Mouse (Mus musculus): Measurements from ENCODE around the gene Atg4b. TPM values are rescaled to one million over a fixed set of nuclear protein-coding genes. Genes with fewer than 3 reads are reported as not detected.
A peak's percentile ranks its signal among the peaks of the same experiment; 100 is the strongest.
"Not testable (repeated sequence)": the region's sequence is repeated elsewhere in the genome, so short reads cannot be mapped to it uniquely, and the experiment has no call there.

Atg4b gene
- polyA plus RNA-seq, 1 experiment from 2014 or later: 64.9 TPM

DNA sequence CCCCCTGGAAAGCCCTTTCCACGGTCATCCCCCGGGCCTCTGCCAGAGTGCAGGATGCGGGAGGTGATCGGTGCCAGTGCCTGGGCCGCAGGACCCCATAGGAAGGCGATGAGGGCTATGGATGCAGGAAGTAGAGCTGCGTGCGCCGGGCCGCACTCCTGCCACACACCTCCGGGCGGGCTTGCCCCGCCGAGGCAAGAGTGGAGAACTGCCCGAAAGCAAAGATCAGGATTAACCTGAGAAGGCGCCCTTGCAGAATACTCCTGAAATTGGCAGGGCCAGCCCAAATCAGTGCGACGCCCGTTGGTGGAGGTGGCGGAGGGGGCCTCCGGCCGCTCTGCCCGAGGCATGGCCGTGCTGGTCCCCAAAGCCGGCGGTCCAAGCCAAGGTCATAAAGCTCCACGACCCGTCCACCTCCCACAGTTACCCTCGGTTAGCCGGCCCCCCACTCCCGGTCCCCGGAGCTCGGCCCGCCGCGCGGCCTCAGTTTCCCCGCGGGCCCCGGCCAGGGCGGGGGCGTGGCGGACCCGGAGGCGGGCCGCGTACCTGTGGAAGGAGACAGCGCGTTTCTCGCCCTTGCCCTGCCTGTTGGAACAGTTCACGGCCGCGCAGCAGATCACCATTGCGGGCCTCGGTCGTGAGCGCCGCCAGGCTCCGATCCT is 2.7 kb downstream of the Atg4b start:
- peak overlapping the region; percentile 89 for H3K9ac ChIP-seq (ENCODE audit: low read depth, low read length)
- H3K4me3 ChIP-seq (ENCODE audit: low read length): peak overlapping the region; percentile 95
- H3K36me3 ChIP-seq (ENCODE audit: control insufficient read depth, insufficient read depth, low read length): peaks cover 10% of the 10 kb centered on the region; the same call in 1 of the 2 replicates
- no peaks in the 10 kb centered on the region for H3K27me3 ChIP-seq (replicated peaks; ENCODE audit: control insufficient read depth, insufficient read depth, low read length)
- 1% methylated on average over 56 of the region's 59 CpGs for WGBS
- H3K4me1 ChIP-seq (ENCODE audit: control insufficient read depth, insufficient read depth, low read length): peaks cover 22% of the 10 kb centered on the region
- peak; percentile 67 for ATAC-seq
- no peaks in the 10 kb centered on the region for H3K9me3 ChIP-seq (ENCODE audit: control insufficient read depth, low read length)
- peak overlapping the region; percentile 78 for H3K4me2 ChIP-seq (ENCODE audit: low read depth, low read length)
- peak overlapping the region; percentile 85 for H3K27ac ChIP-seq (ENCODE audit: low read length)

GRCm38 (mm10) chr1:93754573-93755290 is 3.4 kb downstream of the Atg4b start, which contains the start of gene Thap4:
Gene Thap4 (minus strand): TSS chr1:93754864.
- H3K36me3 ChIP-seq (ENCODE audit: control insufficient read depth, insufficient read depth, low read length): peaks cover 6% of the 10 kb centered on the region; the same call in 1 of the 2 replicates
- WGBS: under 1% methylated on average over 110 of the region's 121 CpGs

DNA sequence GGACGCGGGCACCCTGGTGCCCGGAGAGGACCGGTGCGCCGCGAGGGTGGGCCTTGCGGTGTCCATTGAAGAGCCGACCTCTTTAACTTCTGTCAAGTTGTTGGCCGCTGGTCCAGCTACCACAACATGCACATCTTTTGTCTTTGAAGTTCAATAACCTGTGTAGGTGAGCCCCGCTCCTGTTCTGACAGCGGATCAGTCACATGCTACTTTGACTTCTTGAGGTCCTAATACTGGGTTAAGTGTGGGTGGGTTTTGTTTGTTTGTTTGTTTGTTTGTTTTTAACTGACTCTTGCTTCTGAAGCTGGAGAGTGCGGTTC is 4.0 kb downstream of the Atg4b start:
- Histone ChIP-seq H3K27ac (ENCODE audit: low read length) (peak overlapping the region; percentile 85), H3K4me2 (ENCODE audit: low read depth, low read length) (peak overlapping the region; percentile 80), H3K4me3 (ENCODE audit: low read length) (peak overlapping the region; percentile 95), H3K9me3 (ENCODE audit: control insufficient read depth, low read length) (no peaks in the 10 kb centered on the region), H3K4me1 (ENCODE audit: control insufficient read depth, insufficient read depth, low read length) (peaks cover 22% of the 10 kb centered on the region), H3K36me3 (ENCODE audit: control insufficient read depth, insufficient read depth, low read length) (peaks cover under 1% of the 10 kb centered on the region; the same call in 1 of the 2 replicates), H3K27me3 (replicated peaks; ENCODE audit: control insufficient read depth, insufficient read depth, low read length) (no peaks in the 10 kb centered on the region), H3K9ac (ENCODE audit: low read depth, low read length) (peak overlapping the region; percentile 89)
- 0% methylated on average over 13 of the region's 13 CpGs for WGBS
- ATAC-seq: no peak

More at GRCm38 (mm10) chr1:93754573-93755290, 3.4 kb downstream of the Atg4b start, which contains the start of gene Thap4:
- Histone ChIP-seq H3K4me3 (ENCODE audit: low read length) (peak within 1 kb of the TSS; percentile 95), H3K4me1 (ENCODE audit: control insufficient read depth, insufficient read depth, low read length) (peaks cover 22% of the 10 kb centered on the region), H3K9me3 (ENCODE audit: control insufficient read depth, low read length) (no peaks in the 10 kb centered on the region), H3K4me2 (ENCODE audit: low read depth, low read length) (peak within 1 kb of the TSS; percentile 80), H3K27ac (ENCODE audit: low read length) (peak within 1 kb of the TSS; percentile 85), H3K9ac (ENCODE audit: low read depth, low read length) (peak within 1 kb of the TSS; percentile 89), H3K27me3 (replicated peaks; ENCODE audit: control insufficient read depth, insufficient read depth, low read length) (no peaks in the 10 kb centered on the region)
- peak; percentile 93 for ATAC-seq

DNA sequence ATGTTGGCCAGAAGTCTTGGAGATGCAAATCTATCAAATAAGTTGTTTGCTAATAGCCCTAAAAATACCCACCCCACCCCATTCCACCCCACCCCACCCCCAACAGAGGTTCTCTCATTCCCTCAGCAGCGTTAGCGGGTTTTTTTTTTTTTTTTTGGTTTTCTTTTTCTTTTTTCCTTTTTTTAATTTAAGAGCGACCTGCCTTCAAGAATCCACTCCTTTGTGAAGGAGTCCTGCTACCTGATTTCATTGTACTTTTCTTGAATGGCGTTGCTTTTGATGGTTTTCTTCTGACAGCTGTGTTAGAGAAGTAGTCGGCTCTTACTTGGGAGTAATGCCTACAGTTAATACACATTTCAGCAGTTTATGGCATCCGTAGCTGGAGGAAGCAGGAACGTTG is 4.3 kb downstream of the Atg4b start:
- Histone ChIP-seq H3K4me1 (ENCODE audit: control insufficient read depth, insufficient read depth, low read length) (peaks cover 22% of the 10 kb centered on the region), H3K36me3 (ENCODE audit: control insufficient read depth, insufficient read depth, low read length) (no peaks in the 10 kb centered on the region), H3K27ac (ENCODE audit: low read length) (no peak overlapping the region), H3K27me3 (replicated peaks; ENCODE audit: control insufficient read depth, insufficient read depth, low read length) (no peaks in the 10 kb centered on the region), H3K4me3 (ENCODE audit: low read length) (peak overlapping the region; percentile 95), H3K9me3 (ENCODE audit: control insufficient read depth, low read length) (no peaks in the 10 kb centered on the region), H3K4me2 (ENCODE audit: low read depth, low read length) (peak overlapping the region; percentile 80), H3K9ac (ENCODE audit: low read depth, low read length) (no peak overlapping the region)
- no peak for ATAC-seq
- WGBS: 22% methylated on average over 7 of the region's 7 CpGs

DNA sequence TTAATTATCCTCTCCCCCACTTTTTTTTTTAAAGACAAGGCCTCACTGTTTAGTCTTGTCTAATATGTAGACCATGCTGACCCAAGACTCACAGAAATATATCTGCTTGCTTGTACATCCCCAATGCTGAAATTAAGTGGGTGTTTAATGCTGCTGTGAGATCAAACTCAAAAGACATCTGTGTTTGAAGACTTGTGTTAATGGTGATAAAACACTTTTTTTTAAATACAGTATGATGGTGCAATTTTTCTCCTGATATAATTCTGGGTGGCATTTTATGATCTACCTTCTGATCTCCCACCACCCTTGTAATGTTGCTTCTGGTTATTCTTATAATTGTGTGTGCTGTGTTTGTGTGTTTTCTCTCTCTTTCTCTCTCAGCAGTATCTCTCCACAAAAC is 4.9 kb downstream of the Atg4b start:
- H3K9ac ChIP-seq (ENCODE audit: low read depth, low read length): no peak overlapping the region
- no peaks in the 10 kb centered on the region for H3K36me3 ChIP-seq (ENCODE audit: control insufficient read depth, insufficient read depth, low read length)
- no peak overlapping the region for H3K4me2 ChIP-seq (ENCODE audit: low read depth, low read length)
- H3K27me3 ChIP-seq (replicated peaks; ENCODE audit: control insufficient read depth, insufficient read depth, low read length): no peaks in the 10 kb centered on the region
- no peaks in the 10 kb centered on the region for H3K9me3 ChIP-seq (ENCODE audit: control insufficient read depth, low read length)
- H3K4me1 ChIP-seq (ENCODE audit: control insufficient read depth, insufficient read depth, low read length): peaks cover 22% of the 10 kb centered on the region
- no peak for ATAC-seq
- no peak overlapping the region for H3K4me3 ChIP-seq (ENCODE audit: low read length)
- H3K27ac ChIP-seq (ENCODE audit: low read length): no peak overlapping the region

GRCm38 (mm10) chr1:93760076-93760475 is 8.8 kb downstream of the Atg4b start:
- H3K4me1 ChIP-seq (ENCODE audit: control insufficient read depth, insufficient read depth, low read length): peaks cover 17% of the 10 kb centered on the region
- H3K4me2 ChIP-seq (ENCODE audit: low read depth, low read length): no peak overlapping the region
- ATAC-seq: no peak
- no peak overlapping the region for H3K4me3 ChIP-seq (ENCODE audit: low read length)
- no peak overlapping the region for H3K27ac ChIP-seq (ENCODE audit: low read length)
- H3K9me3 ChIP-seq (ENCODE audit: control insufficient read depth, low read length): no peaks in the 10 kb centered on the region
- H3K27me3 ChIP-seq (replicated peaks; ENCODE audit: control insufficient read depth, insufficient read depth, low read length): no peaks in the 10 kb centered on the region
- H3K36me3 ChIP-seq (ENCODE audit: control insufficient read depth, insufficient read depth, low read length): no peaks in the 10 kb centered on the region
- H3K9ac ChIP-seq (ENCODE audit: low read depth, low read length): no peak overlapping the region
- 93% methylated on average over 1 of the region's 1 CpGs for WGBS

DNA sequence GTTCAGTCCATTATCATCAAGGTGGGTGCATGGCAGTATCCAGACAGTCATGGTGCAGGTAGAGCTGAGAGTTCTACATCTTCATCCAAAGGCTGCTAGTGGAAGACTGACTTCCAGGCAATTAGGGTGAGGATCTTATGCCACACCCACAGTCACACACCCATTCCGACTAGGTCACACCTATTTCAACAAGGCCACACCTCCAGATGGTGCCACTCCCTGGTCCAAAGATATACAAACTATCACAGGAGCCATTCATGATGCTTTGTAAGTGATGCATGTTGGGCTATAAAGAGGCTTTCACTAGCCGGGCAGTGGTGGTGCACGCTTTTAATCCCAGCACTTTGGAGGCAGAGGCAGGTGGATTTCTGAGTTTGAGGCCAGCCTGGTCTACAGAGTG is 12.2 kb downstream of the Atg4b start:
- not testable (repeated sequence) for H3K4me1 ChIP-seq (ENCODE audit: control insufficient read depth, insufficient read depth, low read length); H3K4me2 ChIP-seq (ENCODE audit: low read depth, low read length); H3K27ac ChIP-seq (ENCODE audit: low read length); H3K27me3 ChIP-seq (replicated peaks; ENCODE audit: control insufficient read depth, insufficient read depth, low read length); H3K9me3 ChIP-seq (ENCODE audit: control insufficient read depth, low read length); H3K9ac ChIP-seq (ENCODE audit: low read depth, low read length); H3K36me3 ChIP-seq (ENCODE audit: control insufficient read depth, insufficient read depth, low read length); H3K4me3 ChIP-seq (ENCODE audit: low read length)
- peak; percentile 36; the same call in 1 of the 2 replicates for ATAC-seq
- 75% methylated on average over 3 of the region's 3 CpGs for WGBS

GRCm38 (mm10) chr1:93764871-93765591 is 13.7 kb downstream of the Atg4b start:
- H3K4me2 ChIP-seq (ENCODE audit: low read depth, low read length): no peak overlapping the region
- ATAC-seq: no peak
- H3K4me3 ChIP-seq (ENCODE audit: low read length): no peak overlapping the region
- no peak overlapping the region for H3K27ac ChIP-seq (ENCODE audit: low read length)
- 0 out of 2 replicates have a peak, but pooled peaks cover 8% of the 10 kb centered on the region for H3K36me3 ChIP-seq (ENCODE audit: control insufficient read depth, insufficient read depth, low read length)
- no peak overlapping the region for H3K9ac ChIP-seq (ENCODE audit: low read depth, low read length)
- no peaks in the 10 kb centered on the region for H3K9me3 ChIP-seq (ENCODE audit: control insufficient read depth, low read length)
- H3K27me3 ChIP-seq (replicated peaks; ENCODE audit: control insufficient read depth, insufficient read depth, low read length): no peaks in the 10 kb centered on the region
- WGBS: 90% methylated on average over 9 of the region's 9 CpGs
- H3K4me1 ChIP-seq (ENCODE audit: control insufficient read depth, insufficient read depth, low read length): no peaks in the 10 kb centered on the region

DNA sequence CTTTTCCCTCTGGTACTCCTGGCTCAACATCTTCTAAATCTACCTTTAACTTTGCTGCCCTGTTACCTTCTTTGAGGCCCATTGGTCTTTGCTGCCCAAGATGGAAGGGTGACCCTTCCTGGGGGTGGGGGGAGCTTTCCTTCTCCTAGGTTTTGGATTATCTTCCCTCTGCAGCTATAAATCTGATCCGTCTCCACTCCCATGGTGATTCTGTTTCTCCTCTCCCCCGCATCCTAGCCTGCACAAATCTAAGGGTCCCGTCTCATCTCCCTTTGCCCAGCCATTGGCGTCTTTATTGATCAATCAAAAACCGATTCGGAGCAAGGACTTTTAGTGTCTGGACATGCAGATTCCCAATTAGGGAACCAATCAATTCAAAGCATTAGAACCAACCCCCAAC is 16.3 kb downstream of the Atg4b start:
- Histone ChIP-seq H3K9ac (ENCODE audit: low read depth, low read length) (no peak overlapping the region), H3K36me3 (ENCODE audit: control insufficient read depth, insufficient read depth, low read length) (0 out of 2 replicates have a peak, but pooled peaks cover 12% of the 10 kb centered on the region), H3K9me3 (ENCODE audit: control insufficient read depth, low read length) (no peaks in the 10 kb centered on the region), H3K4me2 (ENCODE audit: low read depth, low read length) (no peak overlapping the region), H3K27ac (ENCODE audit: low read length) (no peak overlapping the region), H3K4me1 (ENCODE audit: control insufficient read depth, insufficient read depth, low read length) (no peaks in the 10 kb centered on the region), H3K27me3 (replicated peaks; ENCODE audit: control insufficient read depth, insufficient read depth, low read length) (no peaks in the 10 kb centered on the region), H3K4me3 (ENCODE audit: low read length) (no peak overlapping the region)
- 94% methylated on average over 6 of the region's 6 CpGs for WGBS
- ATAC-seq: no peak

All from intestine, embryonic 16.5 days (tissue).